Mouse (Mus musculus) lung, postnatal 0 days (tissue): ENCODE measurements at regions not wholly inside any gene's neighbourhood (a gene's known extent, or its start where the extent isn't known, plus 50 kb on each side); places are given as distances from the start of the nearest gene placed in this dataset.

Experiments used
- CTCF ChIP-seq: IDR thresholded peaks from 2 replicates; pipeline ENCODE4 v1.5.1; 2016; ENCODE audit warnings: antibody characterized with exemption, mild to moderate bottlenecking
- EP300 ChIP-seq: IDR thresholded peaks from 2 replicates; pipeline ENCODE4 v1.6.1; 2016; ENCODE audit warnings: antibody characterized with exemption, mild to moderate bottlenecking, control low read depth

- no peak for TF ChIP-seq CTCF
- TF ChIP-seq EP300, result no peak
These were observed 244.0 kb upstream of the Tusc1 start for GRCm38 (mm10) chr4:93579343-93579742.
